Mouse (Mus musculus) right cerebral cortex, postnatal 4 days (tissue): Measurements from ENCODE around the gene Pole2.
"Not testable (repeated sequence)": the region's sequence is repeated elsewhere in the genome, so short reads cannot be mapped to it uniquely, and the experiment has no call there.

Source experiments
- DNase-seq: peaks from one replicate; pipeline ENCODE4 v3.0.0-alpha.2; 2022

Gene Pole2

GRCm38 (mm10) chr12:69177526-69177925 is 50.5 kb downstream of the Pole2 start:
- DNase-seq = no peak

GRCm38 (mm10) chr12:69175975-69176374 is 52.0 kb downstream of the Pole2 start:
- no peak for DNase-seq

- no peak for DNase-seq
Measured at GRCm38 (mm10) chr12:69171307-69171706, 56.7 kb downstream of the Pole2 start.

DNA sequence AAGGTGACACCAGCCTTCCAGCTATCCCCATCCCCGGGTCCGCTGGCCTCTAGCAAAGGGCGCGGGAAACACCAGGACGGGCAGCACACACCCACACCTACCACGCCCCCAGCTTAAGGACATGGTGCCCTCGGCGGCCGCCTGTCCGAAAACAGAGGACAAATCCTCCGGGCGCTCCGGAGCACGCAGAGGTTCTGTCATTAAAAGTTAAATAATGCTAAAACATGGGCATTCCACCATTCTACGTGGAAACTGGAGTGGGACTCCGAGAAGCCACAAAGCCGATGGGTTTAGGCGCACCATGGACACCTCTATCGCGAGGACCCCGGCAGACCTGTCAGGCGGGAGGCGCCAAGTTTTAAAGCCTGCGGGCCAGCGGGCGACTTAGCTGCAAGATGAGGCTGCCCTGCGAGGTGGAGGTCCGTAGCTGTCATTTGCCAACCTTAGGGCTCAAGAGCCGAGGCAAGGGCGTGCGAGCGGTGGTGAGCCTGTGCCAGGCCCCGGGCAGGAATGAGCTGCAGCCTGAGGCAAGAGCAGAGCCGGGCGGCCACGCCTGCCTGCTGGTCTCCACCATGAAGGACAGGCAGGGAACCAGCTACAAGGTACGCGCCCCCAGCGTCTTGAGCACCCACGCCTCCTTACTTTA is 59.4 kb downstream of the Pole2 start, which contains the start of gene Lrr1:
Lrr1 (plus strand) TSS at position 354 of the 646 bp plus-strand sequence.
- peak; percentile 79 for DNase-seq

DNA sequence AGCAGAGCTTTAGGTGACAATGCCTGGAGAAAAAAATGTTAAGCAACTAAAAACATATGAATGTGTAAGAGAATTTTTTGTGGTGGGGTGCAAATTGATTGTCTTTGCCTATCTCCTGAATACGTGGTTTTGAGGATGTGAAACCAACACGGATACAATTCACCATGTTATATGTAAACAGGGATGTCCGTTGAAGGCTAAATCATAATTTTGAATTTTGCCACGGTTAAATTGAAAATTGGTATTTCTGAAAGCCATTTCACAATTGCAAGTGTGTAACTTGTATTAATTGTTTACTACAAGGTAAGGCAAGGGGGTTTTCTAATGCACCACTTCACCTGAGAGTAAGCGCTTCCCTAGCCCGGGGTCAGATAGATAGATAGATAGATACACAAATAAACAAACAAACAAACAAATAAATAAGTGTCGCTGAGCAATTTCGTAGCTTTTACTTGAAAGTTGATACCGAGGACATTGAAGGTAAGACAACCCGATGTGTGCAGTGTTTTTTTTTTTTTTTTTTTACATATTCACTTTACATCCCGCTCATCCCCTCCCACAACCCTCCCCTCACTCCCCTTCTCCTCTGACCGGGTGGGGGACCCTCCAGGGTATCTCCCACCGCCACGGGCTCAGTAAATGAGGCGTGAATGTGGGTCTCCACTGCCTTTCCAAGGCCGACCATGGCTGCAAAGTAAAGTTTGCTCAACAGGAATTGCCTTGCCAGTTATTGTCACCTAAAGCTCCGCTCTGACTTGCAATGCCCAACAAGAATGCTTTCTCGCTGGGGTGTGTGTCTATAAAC is 60.1 kb downstream of the Pole2 start:
- DNase-seq = no peak

DNA sequence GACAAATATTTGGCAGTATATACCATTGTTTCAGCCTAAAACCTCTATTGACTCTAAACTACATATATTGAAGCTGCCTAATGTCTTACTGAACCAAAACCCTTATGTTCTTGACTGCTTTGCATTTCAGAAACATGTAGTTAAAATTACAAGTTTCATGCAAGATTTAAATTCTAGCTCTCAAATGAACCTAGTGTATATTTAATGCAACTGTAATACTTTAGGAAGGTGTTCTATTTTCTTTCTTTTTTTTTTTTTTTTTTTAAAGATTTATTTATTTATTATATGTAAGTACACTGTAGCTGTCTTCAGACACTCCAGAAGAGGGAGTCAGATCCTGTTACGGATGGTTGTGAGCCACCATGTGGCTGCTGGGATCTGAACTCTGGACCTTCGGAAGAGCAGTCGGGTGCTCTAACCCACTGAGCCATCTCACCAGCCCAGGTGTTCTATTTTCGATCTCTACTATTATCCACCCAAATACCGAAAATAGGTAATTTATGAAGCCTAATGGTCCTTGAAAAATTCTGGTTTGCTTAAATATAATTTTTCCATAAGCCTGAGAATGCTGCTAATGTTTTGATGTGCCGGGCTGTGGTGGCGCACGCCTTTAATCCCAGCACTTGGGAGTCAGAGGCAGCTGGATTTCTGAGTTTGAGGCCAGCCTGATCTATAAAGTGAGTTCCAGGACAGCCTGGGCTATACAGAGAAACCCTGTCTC is 61.0 kb downstream of the Pole2 start:
- DNase-seq = not testable (repeated sequence)

DNA sequence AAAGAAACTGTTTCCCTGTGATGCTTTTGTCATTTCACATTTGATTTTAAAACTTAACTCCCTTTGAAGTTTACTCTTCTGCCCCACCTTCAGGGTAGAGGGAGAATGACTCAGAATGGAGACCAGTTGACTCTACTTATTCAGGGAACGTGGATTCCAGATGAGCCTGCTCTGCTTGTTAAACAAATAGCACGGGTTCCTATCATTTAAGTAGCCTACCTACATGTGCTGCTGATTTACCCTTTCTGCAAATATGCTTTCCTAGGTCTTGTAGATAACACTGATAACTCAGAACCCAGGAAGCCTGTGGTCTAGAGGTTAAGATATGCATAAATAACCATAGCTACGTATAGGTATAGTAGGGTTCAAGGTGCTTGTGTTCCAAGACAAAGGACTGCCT is 63.1 kb downstream of the Pole2 start:
- DNase-seq = no peak

DNA sequence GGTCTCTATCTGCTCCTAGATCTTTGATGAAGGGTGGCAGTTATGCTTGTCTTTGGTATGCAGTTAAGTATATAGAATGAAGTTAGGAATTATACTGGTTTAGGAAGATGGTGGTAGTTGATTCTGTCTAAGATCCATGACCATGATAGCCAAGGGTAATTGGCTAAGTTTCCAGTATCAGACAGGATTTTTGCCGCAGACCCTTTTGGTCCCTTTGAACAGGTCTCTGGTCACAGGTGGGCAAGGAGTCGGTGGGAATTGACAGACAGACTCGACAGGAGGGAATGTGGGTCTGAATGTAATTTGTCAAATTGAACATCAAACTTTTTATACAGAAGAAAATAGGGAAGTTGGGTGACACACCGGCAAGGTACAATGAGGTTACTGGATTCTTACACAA is 64.4 kb downstream of the Pole2 start:
- DNase-seq = not testable (repeated sequence)

- not testable (repeated sequence) for DNase-seq
Measured at GRCm38 (mm10) chr12:69160677-69161076, 67.3 kb downstream of the Pole2 start.

- DNase-seq = no peak
Measured at GRCm38 (mm10) chr12:69159578-69159940, 68.4 kb downstream of the Pole2 start.

GRCm38 (mm10) chr12:69158765-69159577 is 69.0 kb downstream of the Pole2 start, which contains the start of gene Rps29:
TSS of gene Rps29 (minus strand) at chr12:69159186.
- peak; percentile 94 for DNase-seq

DNA sequence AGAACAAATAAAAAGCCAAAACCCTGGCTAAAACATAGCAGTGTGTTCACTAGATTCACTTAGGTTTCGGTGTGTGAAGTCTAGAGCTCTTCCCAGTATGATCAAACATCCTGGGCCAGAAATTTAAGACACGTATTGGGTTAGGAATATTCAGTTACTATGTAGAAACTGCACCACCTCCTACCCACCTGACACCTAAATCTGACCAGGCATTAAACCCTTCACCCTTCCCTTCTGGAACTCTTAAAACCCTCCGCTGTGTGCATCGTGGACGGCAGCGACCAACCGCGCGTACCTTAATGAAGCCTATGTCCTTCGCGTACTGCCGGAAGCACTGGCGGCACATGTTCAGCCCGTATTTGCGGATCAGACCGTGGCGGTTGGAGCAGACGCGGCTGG is 69.6 kb downstream of the Pole2 start:
- no peak for DNase-seq

DNA sequence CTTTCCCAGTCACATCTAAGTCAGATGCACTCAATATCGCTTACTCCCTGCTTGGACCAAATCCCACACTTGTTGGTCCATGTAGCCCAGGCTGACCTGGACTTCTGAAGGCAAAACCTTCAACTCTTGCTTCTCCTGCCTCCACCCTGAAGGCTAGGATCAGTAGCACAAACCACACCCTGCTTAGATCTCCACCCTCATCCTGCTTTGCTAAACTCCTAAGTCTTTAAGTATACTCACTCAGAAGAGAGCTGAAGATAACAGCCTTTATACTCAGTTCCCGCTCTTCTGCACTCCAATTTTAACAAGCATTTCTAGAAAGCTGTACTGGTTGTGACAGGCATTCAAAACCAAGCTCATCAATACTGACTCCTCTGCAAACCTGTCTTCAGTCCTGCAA is 70.9 kb downstream of the Pole2 start:
- no peak for DNase-seq

DNA sequence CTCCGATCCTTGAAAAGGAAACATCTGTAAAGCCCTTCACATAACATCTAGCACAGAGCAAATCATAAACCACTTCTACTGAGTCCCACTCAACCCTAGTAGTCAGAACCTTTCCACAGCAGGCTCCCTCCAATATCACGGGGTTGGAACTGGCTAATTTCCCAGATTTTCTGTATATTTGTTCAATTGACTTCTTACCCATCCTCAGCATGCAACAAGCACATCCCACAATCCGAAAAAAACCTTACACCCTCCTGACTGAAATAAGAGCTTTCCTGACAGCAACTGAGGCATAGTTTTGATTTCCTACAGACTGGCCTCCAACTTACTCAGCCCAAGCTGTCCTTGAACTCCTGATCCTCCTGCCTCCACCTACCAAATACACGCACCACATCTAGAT is 71.6 kb downstream of the Pole2 start:
- no peak for DNase-seq

DNA sequence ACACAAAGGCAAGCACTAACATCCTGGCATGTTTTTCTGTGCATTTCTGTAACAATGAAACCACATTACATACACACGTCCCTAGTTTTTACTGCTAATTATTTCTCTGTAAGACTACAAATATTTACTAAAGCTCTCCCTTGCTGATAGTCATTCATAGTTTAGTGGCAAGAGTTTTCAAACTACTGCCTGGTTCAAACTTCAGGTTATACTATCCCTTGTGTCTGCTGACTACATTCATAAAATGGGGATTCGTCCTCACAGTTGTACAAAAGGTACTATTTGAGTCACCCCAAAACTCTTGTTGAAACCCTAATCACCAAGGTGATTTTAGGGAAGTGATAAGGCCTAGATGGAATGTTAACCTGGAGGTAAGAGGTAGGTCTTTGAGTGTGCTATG is 72.1 kb downstream of the Pole2 start:
- DNase-seq = no peak
